Mouse (Mus musculus) C2C12 (cell line): ENCODE measurements around the gene Dlec1. TPM values are rescaled to one million over a fixed set of nuclear protein-coding genes. Genes with fewer than 3 reads are reported as not detected.

Source experiments
- H3K27me3 ChIP-seq: one replicate; pipeline ENCODE4 v1.6.1; 2011; ENCODE audit not compliant: control insufficient read depth, insufficient read depth, insufficient read length
- H3K36me3 ChIP-seq: one replicate; pipeline ENCODE4 v1.6.1; 2011; ENCODE audit not compliant: control insufficient read depth, insufficient read depth
- H3K4me3 ChIP-seq: one replicate; pipeline ENCODE4 v1.5.1; 2011; ENCODE audit warnings: mild to moderate bottlenecking, control low read depth; ENCODE audit not compliant: poor library complexity, insufficient read depth, severe bottlenecking
- H3K79me2 ChIP-seq: one replicate; pipeline ENCODE4 v1.6.1; 2011; ENCODE audit not compliant: control insufficient read depth, insufficient read depth
- H3K79me3 ChIP-seq: one replicate; pipeline ENCODE4 v1.6.1; 2011; ENCODE audit warnings: low read depth, control low read depth
- H3ac ChIP-seq: one replicate; pipeline ENCODE3; 2011; ENCODE audit warnings: low read depth; ENCODE audit not compliant: control insufficient read depth, insufficient read length
- CEBPB ChIP-seq: IDR thresholded peaks from one replicate; pipeline ENCODE4 v1.6.1; 2011; ENCODE audit warnings: low read depth, mild to moderate bottlenecking, control low read depth, moderate library complexity
- CTCF ChIP-seq: IDR thresholded peaks from one replicate; pipeline ENCODE4 v1.5.1; 2011; ENCODE audit not compliant: control insufficient read depth, insufficient read depth, insufficient read length
- FOSL1 ChIP-seq: IDR thresholded peaks from one replicate; pipeline ENCODE4 v1.8.0; 2011; ENCODE audit warnings: mild to moderate bottlenecking, low read length; ENCODE audit not compliant: poor library complexity, insufficient read depth, severe bottlenecking
- MAX ChIP-seq: IDR thresholded peaks from one replicate; pipeline ENCODE4 v1.6.1; 2011; ENCODE audit warnings: mild to moderate bottlenecking, control low read depth
- MYOD1 ChIP-seq: IDR thresholded peaks from one replicate; pipeline ENCODE4 v1.6.1; 2011; ENCODE audit warnings: low read depth; ENCODE audit not compliant: control insufficient read depth, insufficient read length
- MYOG ChIP-seq: IDR thresholded peaks from one replicate; pipeline ENCODE4 v1.6.1; 2011; ENCODE audit not compliant: control insufficient read depth, insufficient read length; ENCODE audit errors: extremely low read depth
- USF1 ChIP-seq: IDR thresholded peaks from one replicate; pipeline ENCODE4 v1.6.1; 2011; ENCODE audit warnings: low read depth, mild to moderate bottlenecking, control low read depth, moderate library complexity
- polyA plus RNA-seq: library from polyadenylated mRNA; unstranded; fragments of >200 nt; fragmentation: generic; extraction: Trizol; gene quantifications from one replicate; pipeline ENCODE4 v1.2.1, GENCODE M21; 2012; ENCODE audit warnings: missing spikeins

The Dlec1 gene
- polyA plus RNA-seq, 1 experiment = 0.01 TPM

DNA sequence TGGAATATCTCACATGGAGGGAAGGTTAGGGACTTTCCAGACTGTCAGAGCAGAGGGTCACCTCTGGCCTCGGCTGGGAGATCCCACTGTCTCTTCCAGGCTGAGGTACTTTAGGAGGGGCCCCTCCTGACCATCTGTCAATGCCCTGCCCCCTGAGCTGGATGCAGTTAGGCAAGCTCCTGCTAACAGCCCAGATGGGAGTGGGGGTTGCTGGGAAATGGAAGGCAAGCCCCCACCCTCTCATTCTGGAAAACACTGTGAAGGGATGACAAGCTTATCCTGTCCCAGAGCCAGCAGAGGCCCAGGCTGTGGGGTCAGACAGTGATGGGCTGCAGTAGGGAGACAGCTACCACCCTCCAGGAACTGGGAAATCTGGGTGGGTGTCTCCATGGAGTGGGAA is 15.8 kb upstream of the Dlec1 start:
- no peaks in the 10 kb centered on the region for H3K27me3 ChIP-seq
- no peaks in the 10 kb centered on the region for H3K79me3 ChIP-seq
- no peak overlapping the region for H3ac ChIP-seq
- H3K79me2 ChIP-seq = no peaks in the 10 kb centered on the region
- no peaks in the 10 kb centered on the region for H3K36me3 ChIP-seq
- H3K4me3 ChIP-seq = no peak overlapping the region
- TF ChIP-seq MYOD1 (no peak), CEBPB (no peak), MAX (no peak), FOSL1 (no peak), USF1 (no peak), MYOG (no peak), CTCF (no peak)

DNA sequence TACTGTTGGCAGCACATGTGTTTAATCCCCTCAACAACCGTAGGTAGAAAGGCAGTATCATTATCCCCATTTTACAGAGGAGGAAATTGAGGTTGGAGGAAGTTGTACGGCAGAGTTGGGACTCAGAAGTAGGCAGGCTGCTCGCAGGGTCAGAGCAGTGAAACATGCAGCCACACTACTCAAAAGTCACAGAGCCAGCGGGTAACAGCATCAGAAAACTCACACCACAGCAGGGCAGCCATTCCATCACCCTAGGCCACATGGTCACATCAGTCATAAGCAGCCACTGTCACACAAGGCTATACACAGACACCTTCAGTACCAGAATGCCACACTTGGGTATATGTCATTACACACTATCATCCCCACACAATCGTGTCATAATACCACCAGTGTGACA is 15.0 kb upstream of the Dlec1 start:
- H3K36me3 ChIP-seq = no peaks in the 10 kb centered on the region
- no peaks in the 10 kb centered on the region for H3K79me2 ChIP-seq
- H3K4me3 ChIP-seq = no peak overlapping the region
- TF ChIP-seq FOSL1 = no peak
- TF ChIP-seq CEBPB = no peak
- TF ChIP-seq MYOD1 = no peak
- TF ChIP-seq MAX = no peak
- TF ChIP-seq USF1 = no peak
- TF ChIP-seq MYOG = no peak
- no peak for TF ChIP-seq CTCF
- no peaks in the 10 kb centered on the region for H3K79me3 ChIP-seq
- no peaks in the 10 kb centered on the region for H3K27me3 ChIP-seq
- H3ac ChIP-seq = no peak overlapping the region

DNA sequence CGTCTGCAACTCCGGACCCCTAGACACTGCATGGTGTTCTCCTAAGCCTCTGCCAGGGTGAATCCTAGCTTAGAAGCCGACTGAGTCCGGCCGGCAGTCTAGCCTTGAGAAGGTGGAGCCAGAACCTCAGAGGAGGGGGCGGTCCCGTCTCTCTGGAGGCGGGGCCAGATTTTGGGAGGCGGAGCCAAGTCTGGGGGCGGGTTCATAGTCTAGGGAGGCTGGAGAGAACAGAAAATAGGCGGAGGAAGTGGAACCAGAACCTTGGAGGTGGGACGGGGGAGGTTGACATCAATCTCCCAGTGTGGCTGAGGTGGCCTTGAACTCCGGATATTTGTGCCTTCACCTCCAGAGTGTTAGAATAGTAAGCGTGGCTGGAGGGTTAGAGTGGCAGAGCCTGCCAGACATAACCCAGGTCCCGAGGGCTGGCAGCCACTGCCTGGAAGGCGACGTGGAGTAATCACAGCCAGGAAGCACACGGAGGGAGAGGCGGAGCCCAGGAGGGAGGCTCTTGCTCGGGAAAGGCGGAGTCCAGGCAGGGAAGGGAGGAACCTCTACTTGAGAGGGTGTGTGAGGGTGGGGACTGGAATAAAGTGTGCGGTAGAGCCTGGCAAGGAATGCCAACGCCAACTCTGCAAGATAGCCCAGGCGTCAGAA is 14.0 kb upstream of the Dlec1 start:
- no peak for TF ChIP-seq CEBPB
- TF ChIP-seq FOSL1 = no peak
- no peaks in the 10 kb centered on the region for H3K27me3 ChIP-seq
- H3K79me2 ChIP-seq = no peaks in the 10 kb centered on the region
- no peak overlapping the region for H3K4me3 ChIP-seq
- H3K36me3 ChIP-seq = no peaks in the 10 kb centered on the region
- H3K79me3 ChIP-seq = no peaks in the 10 kb centered on the region
- H3ac ChIP-seq = no peak overlapping the region

DNA sequence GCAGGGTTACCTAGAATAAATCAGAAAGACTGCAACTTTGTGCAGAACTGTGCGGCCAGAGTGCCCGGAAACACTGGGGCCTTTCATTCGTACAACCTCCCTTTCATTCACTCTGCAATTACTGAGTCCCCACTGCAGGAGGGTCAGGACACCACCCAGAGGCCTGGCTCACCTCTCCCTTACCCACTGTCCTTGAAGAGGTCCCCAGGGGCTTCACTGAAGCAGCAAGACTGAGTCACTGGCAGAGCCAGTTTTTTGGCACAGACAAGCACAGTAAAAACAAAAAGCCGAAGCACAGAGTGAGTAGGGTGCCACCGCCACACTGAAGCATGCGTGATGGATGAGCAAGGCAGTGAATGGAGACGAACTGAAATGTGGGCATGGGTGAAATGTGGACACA is 12.8 kb upstream of the Dlec1 start:
- no peaks in the 10 kb centered on the region for H3K79me2 ChIP-seq
- H3K36me3 ChIP-seq = no peaks in the 10 kb centered on the region
- H3K4me3 ChIP-seq = no peak overlapping the region
- no peaks in the 10 kb centered on the region for H3K27me3 ChIP-seq
- H3ac ChIP-seq = no peak overlapping the region
- no peaks in the 10 kb centered on the region for H3K79me3 ChIP-seq
- TF ChIP-seq MYOG (no peak), MYOD1 (no peak), CEBPB (no peak), FOSL1 (no peak), USF1 (no peak), MAX (no peak), CTCF (no peak)

DNA sequence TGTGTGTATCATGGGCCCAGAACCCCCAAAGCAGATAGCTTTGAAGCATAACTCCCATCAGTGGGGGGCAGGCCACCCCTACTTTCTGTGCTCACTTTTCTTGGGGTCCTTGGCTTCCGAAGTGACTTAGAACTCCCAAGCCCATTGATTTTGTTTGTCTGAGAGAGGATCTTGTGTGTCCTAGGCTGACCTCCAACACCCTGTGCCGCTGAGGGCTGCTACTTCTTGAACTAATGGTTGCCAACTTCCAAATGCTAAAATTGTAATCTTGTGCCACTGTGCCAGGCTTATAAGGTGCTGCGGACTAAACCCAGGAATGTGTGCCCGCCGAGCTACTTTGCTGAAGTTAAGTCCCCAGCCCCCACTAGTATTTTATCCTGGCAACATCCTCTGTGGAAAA is 11.8 kb upstream of the Dlec1 start:
- Histone ChIP-seq H3K79me2 (no peaks in the 10 kb centered on the region), H3K36me3 (no peaks in the 10 kb centered on the region), H3K27me3 (no peaks in the 10 kb centered on the region), H3ac (no peak overlapping the region), H3K4me3 (no peak overlapping the region), H3K79me3 (no peaks in the 10 kb centered on the region)
- TF ChIP-seq CEBPB (no peak), FOSL1 (no peak), CTCF (no peak), MAX (no peak), MYOD1 (no peak), USF1 (no peak), MYOG (no peak)

DNA sequence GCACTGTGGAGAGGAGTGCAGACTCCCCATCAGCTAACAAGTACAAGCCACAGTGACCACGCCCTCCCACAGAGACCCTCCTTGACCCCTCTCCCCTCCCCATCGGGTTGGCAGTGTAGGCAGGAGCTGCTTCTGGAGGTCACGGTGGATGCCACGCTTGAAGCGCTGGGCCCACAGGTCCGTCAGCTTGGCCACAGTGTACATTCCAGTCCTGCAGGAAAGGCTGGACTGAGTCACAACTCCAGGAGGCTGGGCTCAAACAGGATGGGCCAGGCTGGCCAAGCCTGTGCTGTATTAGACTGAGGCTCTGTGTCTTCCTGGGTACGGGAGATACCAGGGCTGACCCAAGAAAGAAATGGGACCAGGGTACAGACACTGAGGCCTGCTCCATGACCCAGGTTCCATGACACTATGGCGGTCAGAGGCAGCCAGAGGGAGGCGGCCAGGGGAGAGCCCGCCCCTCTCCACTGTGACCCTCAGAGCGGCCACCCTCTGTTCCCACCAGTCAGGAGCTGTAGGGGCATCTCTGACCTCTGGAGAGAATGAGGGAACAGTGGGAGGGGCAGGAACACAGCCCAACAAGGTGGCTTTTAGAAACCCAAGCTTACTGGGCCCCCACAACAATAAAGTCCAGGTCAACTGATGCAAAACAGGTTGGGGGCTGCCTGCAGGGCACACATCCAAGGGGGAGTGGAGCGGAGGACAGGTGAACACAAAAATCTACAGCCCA is 10.5 kb upstream of the Dlec1 start:
- Histone ChIP-seq H3K27me3 (no peaks in the 10 kb centered on the region), H3K79me3 (no peaks in the 10 kb centered on the region), H3K79me2 (no peaks in the 10 kb centered on the region), H3K36me3 (no peaks in the 10 kb centered on the region), H3ac (no peak overlapping the region), H3K4me3 (no peak overlapping the region)
- TF ChIP-seq MYOD1 = no peak
- no peak for TF ChIP-seq FOSL1
- TF ChIP-seq CTCF = no peak
- TF ChIP-seq CEBPB = no peak
- no peak for TF ChIP-seq MAX
- no peak for TF ChIP-seq MYOG
- TF ChIP-seq USF1 = no peak
